Mouse (Mus musculus) brain, adult 2 months (tissue): ENCODE measurements around the gene Odc1.
"Not testable (repeated sequence)": the region's sequence is repeated elsewhere in the genome, so short reads cannot be mapped to it uniquely, and the experiment has no call there.

Experiments used
- DNase-seq: peaks from one replicate; pipeline ENCODE4 v3.0.0; 2011; ENCODE audit warnings: low read depth, low spot score

Gene Odc1

DNA sequence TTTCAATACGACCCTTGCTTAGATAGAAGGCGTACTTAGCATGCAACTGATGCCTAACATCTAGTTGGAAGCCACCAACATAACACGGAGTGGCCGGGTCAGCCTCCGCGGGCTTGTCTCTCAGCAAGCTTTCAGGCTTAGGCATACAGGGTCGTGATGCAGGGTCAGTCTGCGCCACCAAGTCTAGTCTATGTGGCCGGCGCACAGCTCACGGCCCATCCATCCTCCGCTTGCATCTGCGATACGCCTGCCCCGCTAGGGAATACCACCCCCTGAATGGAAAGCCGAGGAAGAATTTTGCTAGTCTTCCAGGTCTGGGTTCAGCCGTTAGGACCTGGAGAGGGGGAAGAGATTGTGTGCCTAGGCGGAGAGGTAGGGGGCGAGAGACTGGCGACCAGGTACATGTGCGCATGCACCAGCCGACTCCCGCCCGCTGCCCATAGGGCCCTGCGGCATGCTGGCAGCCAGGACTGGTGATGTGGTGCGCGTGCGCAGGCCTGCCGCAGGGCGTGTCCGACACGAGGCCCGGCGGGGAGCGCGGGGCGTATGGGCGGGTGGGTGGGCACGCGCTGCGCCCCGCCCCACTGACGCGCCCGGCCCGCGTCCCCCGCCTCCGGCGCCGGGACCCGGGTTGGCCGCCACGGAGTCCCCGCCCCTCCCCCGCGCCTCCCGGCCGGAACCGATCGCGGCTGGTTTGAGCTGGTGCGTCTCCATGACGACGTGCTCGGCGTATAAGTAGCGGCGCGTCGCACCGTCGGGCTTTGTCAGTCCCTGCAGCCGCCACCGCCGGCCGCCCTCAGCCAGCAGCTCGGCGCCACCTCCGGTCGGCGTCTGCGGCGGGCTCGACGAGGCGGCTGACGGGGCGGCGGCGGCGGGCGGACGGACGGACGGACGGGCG, at the start of gene Odc1:
Odc1 (plus strand) TSS at position 586 of the 898 bp plus-strand sequence.
- peak; percentile 99 for DNase-seq

DNA sequence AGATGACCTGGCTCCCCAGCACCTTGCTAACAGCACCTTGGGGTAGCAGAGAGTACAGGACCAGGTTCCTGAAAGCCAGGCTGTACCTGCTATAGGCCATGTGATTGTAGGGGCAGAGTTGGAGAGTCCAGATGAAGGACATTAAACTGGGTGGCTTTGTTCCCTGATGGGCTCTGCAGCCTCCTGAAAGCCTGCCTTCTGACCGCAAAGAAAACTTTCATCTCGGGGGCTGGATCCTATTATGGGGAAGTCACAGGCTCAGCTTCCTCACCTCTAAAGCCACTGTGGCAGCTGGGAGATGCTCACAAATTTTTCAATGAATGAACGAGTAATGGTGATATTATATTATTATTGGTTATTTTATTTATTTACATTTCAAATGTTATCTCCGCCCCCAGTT, 49.8 kb upstream of the Odc1 start:
- no peak for DNase-seq

DNA sequence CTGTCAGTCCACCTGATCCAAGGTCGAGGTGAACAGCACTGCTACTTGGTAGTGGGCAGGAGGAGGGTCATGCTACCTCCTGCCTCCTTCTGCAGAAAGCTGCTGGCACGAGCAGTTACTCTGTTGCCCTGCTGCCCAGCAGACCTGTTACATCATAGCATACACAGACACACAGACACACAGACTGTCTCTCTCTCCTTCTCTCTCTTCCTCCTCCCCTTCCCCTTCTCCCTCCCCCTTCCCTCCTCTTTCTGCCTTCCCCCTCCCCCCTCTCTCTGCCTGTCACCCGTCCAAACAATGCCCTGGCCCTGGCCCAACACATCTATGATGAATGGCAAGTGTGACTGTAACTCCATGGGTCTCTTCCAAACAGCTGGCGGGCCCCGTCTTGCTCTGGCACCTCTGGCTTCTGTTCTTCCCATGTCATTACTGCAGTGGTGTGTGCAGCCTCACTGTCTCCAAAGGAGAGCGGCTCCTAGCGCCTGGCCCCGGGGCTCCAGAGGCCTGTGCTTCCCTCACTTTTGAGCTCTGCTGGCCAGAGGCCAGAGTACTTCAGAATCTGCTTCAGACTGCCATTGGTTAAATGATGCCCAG, 48.6 kb upstream of the Odc1 start:
- peak; percentile 7 for DNase-seq

GRCm38 (mm10) chr12:17505620-17506074, 38.9 kb upstream of the Odc1 start:
- no peak for DNase-seq

- no peak for DNase-seq
Measured at GRCm38 (mm10) chr12:17506117-17506993, 38.2 kb upstream of the Odc1 start.

- peak; percentile 36 for DNase-seq
Measured at GRCm38 (mm10) chr12:17506994-17507542, 37.5 kb upstream of the Odc1 start.

- no peak for DNase-seq
Measured at GRCm38 (mm10) chr12:17509310-17509709, 35.3 kb upstream of the Odc1 start.

GRCm38 (mm10) chr12:17510158-17510557, 34.4 kb upstream of the Odc1 start:
- DNase-seq = peak; percentile 61

GRCm38 (mm10) chr12:17511019-17511418, 33.6 kb upstream of the Odc1 start:
- DNase-seq = no peak

DNA sequence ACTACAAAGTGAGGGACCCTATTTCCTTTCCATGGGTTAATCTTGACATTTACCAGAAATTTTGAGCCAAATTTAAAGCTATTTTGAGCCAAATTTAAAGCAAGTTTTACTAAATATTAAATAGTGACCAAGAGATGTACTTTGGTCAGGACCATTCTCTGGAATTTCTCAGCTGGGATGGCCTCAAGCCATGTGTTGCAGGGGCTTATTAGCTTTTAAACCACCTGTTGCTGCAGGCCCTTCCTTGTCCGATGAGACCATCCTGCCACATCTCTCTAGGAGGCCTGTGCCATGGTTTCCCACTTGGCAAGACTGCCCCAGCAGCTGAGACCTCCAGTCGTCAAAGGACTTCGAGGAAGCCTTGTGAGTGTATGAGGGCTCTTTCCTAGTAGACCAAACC, 15.4 kb upstream of the Odc1 start:
- no peak for DNase-seq

DNA sequence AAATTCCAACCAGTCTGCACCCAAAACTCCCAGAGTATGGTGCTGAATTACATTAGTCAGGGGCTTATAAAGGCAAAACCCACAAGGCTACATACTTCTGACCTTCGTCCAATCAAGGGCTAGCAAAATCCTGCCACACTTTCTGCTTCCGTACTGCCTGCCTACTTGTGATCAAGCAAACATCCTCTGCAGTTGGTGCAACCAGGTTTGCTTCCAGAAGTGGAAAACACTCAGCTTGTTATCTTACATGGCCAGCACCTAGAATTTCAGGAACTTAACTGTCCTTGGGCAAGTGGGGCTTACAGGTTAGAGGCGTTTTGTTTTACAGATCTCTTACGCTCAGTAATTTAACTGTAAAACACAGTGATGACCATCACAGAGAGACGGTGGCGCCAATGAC, 14.9 kb upstream of the Odc1 start:
- DNase-seq = no peak

DNA sequence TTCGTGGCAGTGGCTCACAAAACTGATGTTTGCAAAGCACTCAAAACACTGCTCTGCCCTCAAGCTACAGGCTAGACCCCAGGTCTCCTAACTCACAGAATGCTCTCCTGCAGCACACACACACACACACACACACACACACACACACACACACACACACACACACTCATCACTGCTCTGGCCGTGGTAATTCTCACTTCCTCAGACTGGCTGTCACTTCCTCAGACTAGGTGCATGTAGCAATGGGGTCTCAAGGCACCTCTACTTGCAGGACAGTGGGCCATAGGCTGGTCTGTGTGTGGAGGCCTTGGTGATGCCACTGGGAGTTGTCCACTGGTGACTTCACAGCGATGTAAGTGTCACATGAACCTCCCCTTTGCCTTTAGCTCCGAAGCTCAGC, 13.8 kb upstream of the Odc1 start:
- DNase-seq = no peak

- no peak for DNase-seq
Measured at GRCm38 (mm10) chr12:17536222-17536621, 8.4 kb upstream of the Odc1 start.

GRCm38 (mm10) chr12:17537147-17537546, 7.4 kb upstream of the Odc1 start:
- DNase-seq = no peak

GRCm38 (mm10) chr12:17538087-17538486, 6.5 kb upstream of the Odc1 start:
- no peak for DNase-seq

GRCm38 (mm10) chr12:17539041-17539440, 5.6 kb upstream of the Odc1 start:
- no peak for DNase-seq

DNA sequence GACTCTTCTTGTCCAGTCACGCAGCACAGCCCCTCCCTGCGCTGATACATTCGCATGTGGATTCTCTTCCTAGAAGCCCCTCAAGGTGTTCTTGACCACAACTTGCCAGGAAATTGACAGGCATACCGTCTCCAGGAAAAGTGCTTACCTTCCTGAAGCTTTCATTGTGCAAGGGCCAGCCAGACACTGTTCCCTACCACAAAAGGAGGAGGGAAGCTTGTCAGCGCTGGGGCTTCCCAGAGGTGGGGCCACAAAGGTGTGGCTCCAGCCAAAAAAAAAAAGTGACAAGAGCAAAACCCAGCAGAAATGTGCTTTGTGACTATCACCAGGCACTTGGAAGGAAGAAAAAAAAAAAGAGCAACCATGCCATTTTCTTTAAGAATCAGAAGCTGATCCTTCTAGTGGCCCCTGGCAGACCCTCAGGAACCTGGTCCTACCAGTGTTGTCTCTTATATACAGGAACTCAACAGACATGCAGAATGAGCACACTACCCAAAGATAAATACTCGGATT, 4.5 kb upstream of the Odc1 start:
- no peak for DNase-seq

GRCm38 (mm10) chr12:17545107-17545571, 545 bp downstream of the Odc1 start:
- peak; percentile 41 for DNase-seq

DNA sequence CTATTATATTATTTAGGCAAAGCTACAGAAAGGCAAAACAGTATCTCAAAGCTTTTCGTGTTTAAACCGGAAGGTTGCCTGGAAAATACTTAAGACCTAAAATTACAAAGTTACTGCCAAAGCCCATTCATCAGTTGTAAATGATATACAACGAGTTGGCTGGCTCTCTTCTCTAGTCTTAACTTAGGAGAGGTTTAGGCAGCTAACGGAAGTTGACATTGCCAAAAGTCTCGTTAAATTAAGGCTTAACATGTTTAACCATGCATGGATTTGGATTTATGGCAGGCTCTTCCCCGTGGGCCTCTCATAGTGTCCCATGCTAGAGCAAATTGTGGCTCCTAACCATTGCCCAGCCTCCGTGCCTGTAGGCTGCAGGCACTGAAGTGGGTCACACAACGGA, 1.3 kb downstream of the Odc1 start:
- DNase-seq = no peak

DNA sequence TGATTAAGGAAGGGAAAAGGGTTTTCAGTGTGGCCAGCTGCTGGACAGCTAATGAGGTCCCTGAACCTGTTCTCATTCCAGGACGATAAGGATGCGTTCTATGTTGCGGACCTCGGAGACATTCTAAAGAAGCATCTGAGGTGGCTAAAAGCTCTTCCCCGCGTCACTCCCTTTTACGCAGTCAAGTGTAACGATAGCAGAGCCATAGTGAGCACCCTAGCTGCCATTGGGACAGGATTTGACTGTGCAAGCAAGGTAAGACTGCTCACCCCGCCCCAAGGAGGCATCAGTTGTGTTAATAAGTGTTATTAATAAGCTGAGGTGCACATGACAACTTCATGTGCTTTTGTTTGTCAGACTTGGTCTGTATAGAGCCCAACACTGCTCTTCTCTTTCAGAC, 3.0 kb downstream of the Odc1 start:
- not testable (repeated sequence) for DNase-seq

DNA sequence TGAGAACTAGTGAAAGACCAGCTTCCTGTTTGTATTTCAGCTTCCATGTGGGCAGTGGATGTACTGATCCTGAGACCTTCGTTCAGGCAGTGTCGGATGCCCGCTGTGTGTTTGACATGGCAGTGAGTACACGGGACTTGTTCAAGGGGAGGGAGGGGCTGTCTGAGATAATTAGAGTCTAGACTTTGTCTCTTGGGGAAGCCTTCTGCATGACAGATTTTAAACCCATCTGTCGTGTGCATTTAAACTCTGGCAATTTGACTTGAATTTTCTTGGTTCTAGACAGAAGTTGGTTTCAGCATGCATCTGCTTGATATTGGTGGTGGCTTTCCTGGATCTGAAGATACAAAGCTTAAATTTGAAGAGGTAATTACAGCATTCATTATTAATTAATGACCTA, 3.9 kb downstream of the Odc1 start:
- DNase-seq = peak; percentile 48
